Mouse (Mus musculus) stomach, postnatal 0 days (tissue): ENCODE results near the gene Pus7l. TPM values are rescaled to one million over a fixed set of nuclear protein-coding genes. Genes with fewer than 3 reads are reported as not detected.

Source experiments
- ATAC-seq: fragments of 200-750 bp; cut with Nextera tagmentation; 2 replicates; pipeline ENCODE4 v1.8.0; 2017; ENCODE audit not compliant: low FRiP score, low TSS enrichment
- DNase-seq: peaks from one replicate; pipeline ENCODE4 v3.0.0-alpha.2; 2016; ENCODE audit warnings: low spot score
- H3K27ac ChIP-seq: fragments of 300-500 bp; sonication (generic); replicated peaks from 2 replicates; pipeline ENCODE4 v1.5.1; 2014; ENCODE audit warnings: mild to moderate bottlenecking, control low read depth
- H3K27me3 ChIP-seq: fragments of 300-500 bp; sonication (generic); 2 replicates; pipeline ENCODE4 v1.6.1; 2014; ENCODE audit warnings: low read length; ENCODE audit not compliant: control insufficient read depth, insufficient read depth
- H3K36me3 ChIP-seq: fragments of 300-500 bp; sonication (generic); 2 replicates; pipeline ENCODE4 v1.6.1; 2014; ENCODE audit warnings: low read length, mixed read lengths; ENCODE audit not compliant: control insufficient read depth, insufficient read depth
- H3K4me1 ChIP-seq: fragments of 300-500 bp; sonication (generic); replicated peaks from 2 replicates; pipeline ENCODE4 v1.6.1; 2014; ENCODE audit warnings: antibody characterized with exemption; ENCODE audit not compliant: control insufficient read depth, insufficient read depth
- H3K4me2 ChIP-seq: fragments of 300-500 bp; sonication (generic); replicated peaks from 2 replicates; pipeline ENCODE4 v1.6.1; 2014; ENCODE audit warnings: low read depth, mild to moderate bottlenecking, control low read depth, moderate library complexity
- H3K4me3 ChIP-seq: fragments of 300-500 bp; sonication (generic); 2 replicates; pipeline ENCODE4 v1.5.1; 2014; ENCODE audit warnings: low read depth, low read length, control low read depth
- H3K9ac ChIP-seq: fragments of 300-500 bp; sonication (generic); 2 replicates; pipeline ENCODE4 v1.6.1; 2014; ENCODE audit warnings: mild to moderate bottlenecking, low read length, control low read depth, mixed read lengths
- H3K9me3 ChIP-seq: fragments of 300-500 bp; sonication (generic); 2 replicates; pipeline ENCODE4 v1.6.1; 2016; ENCODE audit warnings: low read length; ENCODE audit not compliant: control insufficient read depth
- CTCF ChIP-seq: IDR thresholded peaks from 2 replicates; pipeline ENCODE4 v1.5.1; 2016; ENCODE audit warnings: antibody characterized with exemption, low read depth, mild to moderate bottlenecking, moderate library complexity
- EP300 ChIP-seq: optimal IDR thresholded peaks from 2 replicates; pipeline ENCODE3; 2016; ENCODE audit warnings: antibody characterized with exemption
- WGBS: fragments of 180-500 bp; shearing (Covaris S2); extraction: QIAGEN DNeasy Blood & Tissue Kit; methylation state at CpG from one replicate; pipeline ENCODE4 v1.1.7; 2014; 5-methylcytosine and 5-hydroxymethylcytosine counted together
- polyA plus RNA-seq: library from polyadenylated mRNA; unstranded; fragments of >200 nt; fragmentation: Nextera tagmentation; extraction: Ambion mirVana; gene quantifications from 2 replicates; pipeline ENCODE4 v1.2.1, GENCODE M21; 2015

The Pus7l gene
- polyA plus RNA-seq, 1 experiment from 2014 or later, result 3.5 TPM

DNA sequence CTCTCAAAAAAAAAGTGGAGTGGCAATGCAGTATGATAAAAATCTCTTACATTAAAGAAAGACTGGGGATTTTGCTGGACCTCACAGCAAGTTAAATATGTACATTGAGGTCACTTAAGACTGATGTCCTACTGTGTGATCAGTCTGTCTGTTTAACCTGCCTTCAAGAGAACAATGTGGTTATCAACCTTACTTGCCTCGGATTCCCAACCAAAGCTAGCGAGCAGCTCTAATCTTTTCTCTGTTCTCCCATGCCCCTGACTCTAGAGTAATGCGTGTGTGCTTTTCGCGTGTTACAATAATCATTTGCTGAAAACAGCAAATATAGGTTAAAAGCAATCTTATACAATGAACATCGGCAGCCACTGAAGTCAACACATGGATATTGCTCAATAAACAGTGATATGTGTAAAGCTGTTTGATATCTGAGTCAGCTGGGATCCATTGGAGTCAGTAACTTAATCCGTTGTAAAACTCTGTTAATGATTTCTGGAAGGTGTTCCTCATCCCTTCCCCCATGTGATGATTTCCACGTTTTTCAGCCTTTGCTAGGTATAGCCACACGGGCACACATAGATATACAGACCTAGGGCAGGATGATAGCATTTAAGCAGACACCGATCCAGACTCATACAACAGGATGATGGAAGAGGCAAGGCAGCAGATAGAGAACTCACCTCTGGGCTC, 25.3 kb upstream of the Pus7l start:
- Histone ChIP-seq H3K27ac (no peak overlapping the region), H3K36me3 (peaks cover 3% of the 10 kb centered on the region; the same call in 1 of the 2 replicates), H3K4me2 (no peak overlapping the region), H3K27me3 (no peaks in the 10 kb centered on the region), H3K9me3 (no peaks in the 10 kb centered on the region), H3K4me3 (no peak overlapping the region), H3K9ac (no peak overlapping the region), H3K4me1 (no peaks in the 10 kb centered on the region)
- WGBS, result 52% methylated on average over 10 of the region's 10 CpGs
- TF ChIP-seq EP300 (no peak), CTCF (no peak)
- ATAC-seq (peak; percentile 79), DNase-seq (peak; percentile 28)

DNA sequence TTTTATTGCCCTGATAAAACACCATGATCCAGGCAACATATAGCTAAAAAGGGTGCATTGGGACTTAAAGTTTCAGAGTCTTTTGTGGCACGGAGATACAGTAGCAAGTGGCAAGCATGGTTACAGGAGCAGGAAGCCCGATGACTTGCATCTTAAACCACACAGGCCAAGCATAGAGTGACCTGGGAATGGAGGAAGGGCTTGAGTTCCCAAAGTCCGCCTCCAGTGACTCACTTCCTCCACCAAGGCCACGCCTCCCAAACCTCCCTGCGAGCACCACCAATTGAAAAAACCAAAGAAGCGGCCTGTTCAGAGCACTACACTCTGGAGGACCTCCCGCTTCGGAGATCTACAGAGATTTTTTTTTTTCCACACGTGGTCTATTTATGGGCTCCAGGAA, 22.5 kb upstream of the Pus7l start:
- Histone ChIP-seq H3K9me3 (no peaks in the 10 kb centered on the region), H3K4me1 (no peaks in the 10 kb centered on the region), H3K9ac (no peak overlapping the region), H3K4me2 (no peak overlapping the region), H3K36me3 (peaks cover 3% of the 10 kb centered on the region; the same call in 1 of the 2 replicates), H3K27me3 (no peaks in the 10 kb centered on the region), H3K27ac (no peak overlapping the region), H3K4me3 (no peak overlapping the region)
- TF ChIP-seq EP300, result no peak
- no peak for TF ChIP-seq CTCF
- 91% methylated on average over 9 of the region's 9 CpGs for WGBS
- no peak for ATAC-seq
- DNase-seq, result no peak

DNA sequence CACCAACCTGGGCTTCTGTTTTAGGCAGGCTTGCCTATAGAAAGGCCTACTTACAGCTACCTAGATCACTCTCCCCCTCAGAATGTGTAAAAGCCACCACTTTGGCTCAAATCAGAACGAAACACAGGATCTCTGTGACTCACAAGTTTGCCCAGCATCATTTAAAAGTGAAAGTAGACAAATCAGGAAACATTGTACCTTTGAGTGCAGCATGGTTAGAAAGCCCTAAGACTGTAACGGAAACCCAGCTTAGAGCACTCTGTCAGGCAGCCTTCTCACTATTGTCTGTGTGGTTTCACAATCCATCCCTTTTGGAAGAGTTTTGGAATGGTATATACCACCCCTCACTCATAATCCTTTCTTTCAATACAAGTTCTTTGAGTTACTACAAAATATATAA, 21.6 kb upstream of the Pus7l start:
- WGBS, result 72% methylated on average over 2 of the region's 2 CpGs
- no peaks in the 10 kb centered on the region for H3K27me3 ChIP-seq
- ATAC-seq (no peak), DNase-seq (no peak)
- H3K36me3 ChIP-seq, result peaks cover 5% of the 10 kb centered on the region; the same call in 1 of the 2 replicates
- H3K4me3 ChIP-seq, result no peak overlapping the region
- H3K4me2 ChIP-seq, result no peak overlapping the region
- H3K4me1 ChIP-seq, result no peaks in the 10 kb centered on the region
- no peak overlapping the region for H3K9ac ChIP-seq
- no peak for TF ChIP-seq CTCF
- no peaks in the 10 kb centered on the region for H3K9me3 ChIP-seq
- H3K27ac ChIP-seq, result no peak overlapping the region

DNA sequence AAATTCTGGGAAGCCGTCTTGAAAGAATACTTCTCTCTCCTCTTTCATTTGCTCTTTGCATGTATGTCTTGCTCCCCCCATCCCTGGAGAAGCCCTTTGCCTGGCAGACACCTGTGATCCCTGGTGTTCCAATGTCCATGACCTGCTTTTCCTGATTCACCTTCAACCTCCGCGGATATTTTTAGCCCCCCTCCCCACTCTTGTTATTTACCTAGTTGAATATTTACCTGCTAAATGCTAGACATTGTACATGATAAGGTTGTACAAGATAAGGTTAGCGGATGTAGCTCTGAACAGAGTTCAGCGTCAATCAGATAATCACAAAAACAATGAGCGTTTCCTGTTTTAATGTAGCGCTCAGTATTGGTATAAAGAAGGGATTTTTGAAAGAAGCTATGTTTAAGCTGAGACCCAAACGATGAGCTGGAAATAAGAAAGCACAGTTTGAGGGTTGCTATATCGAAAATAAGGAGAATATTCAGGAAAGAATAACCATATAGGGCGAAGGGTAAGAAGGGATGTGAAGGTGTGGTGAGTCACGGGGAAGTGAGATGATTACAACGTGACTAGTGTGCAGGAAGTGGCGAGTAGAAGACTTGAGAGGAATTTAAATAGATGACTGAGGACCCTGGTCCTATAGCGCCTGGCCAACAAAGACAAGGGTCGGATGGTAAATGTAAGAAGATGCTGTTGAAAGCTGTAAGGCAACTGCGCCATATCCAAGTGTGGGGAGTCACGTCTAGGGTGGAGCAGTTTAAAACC, 15.7 kb upstream of the Pus7l start:
- H3K9me3 ChIP-seq, result no peaks in the 10 kb centered on the region
- H3K27ac ChIP-seq, result no peak overlapping the region
- TF ChIP-seq EP300, result no peak
- no peak for TF ChIP-seq CTCF
- H3K4me1 ChIP-seq, result no peaks in the 10 kb centered on the region
- no peak overlapping the region for H3K4me3 ChIP-seq
- ATAC-seq (peak; percentile 73), DNase-seq (no peak)
- WGBS, result 65% methylated on average over 17 of the region's 17 CpGs
- H3K27me3 ChIP-seq, result no peaks in the 10 kb centered on the region
- no peak overlapping the region for H3K9ac ChIP-seq
- H3K4me2 ChIP-seq, result no peak overlapping the region
- peaks cover 2% of the 10 kb centered on the region; the same call in 1 of the 2 replicates for H3K36me3 ChIP-seq

DNA sequence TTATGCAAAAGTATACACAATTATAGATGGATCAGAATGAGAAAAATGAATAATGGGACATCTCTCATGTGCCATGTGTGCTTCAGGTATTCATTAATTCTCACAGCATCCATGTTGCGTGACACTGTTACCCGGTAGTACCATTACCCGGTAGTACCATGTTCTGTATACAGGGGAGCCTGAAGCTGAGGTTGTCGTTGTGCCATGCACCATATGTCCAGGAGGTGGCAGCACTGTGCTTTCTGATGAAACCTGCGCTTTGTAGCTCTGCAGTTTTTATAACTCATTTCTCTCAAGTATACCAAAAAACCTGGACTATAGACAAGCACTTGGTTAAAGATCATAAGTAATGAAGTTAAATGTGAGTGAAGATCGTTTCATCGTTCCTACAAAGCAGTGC, 14.1 kb upstream of the Pus7l start:
- peak; percentile 98 for TF ChIP-seq CTCF
- no peak for TF ChIP-seq EP300
- WGBS, result 19% methylated on average over 7 of the region's 7 CpGs
- ATAC-seq, result peak; percentile 86

DNA sequence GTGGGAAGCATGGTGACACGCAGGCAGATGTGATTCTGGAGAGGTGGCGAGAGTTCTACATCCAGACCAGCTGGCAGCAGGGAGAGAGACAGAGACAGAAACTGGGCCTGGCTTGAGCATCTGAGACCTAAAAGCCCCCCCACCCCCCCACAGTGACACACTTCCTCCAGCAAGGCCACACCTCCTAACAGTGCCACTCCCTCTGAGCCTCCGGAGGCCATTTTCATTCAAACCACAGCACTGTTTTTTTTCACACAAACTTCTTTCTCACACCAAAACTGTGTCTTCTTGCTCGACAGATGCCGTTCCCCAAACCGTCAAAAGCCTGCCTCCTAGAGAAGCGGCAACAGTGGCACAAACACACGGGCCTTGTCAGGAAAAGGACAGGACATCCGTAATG, 10.2 kb upstream of the Pus7l start:
- no peak overlapping the region for H3K4me3 ChIP-seq
- TF ChIP-seq EP300 (no peak), CTCF (no peak)
- H3K4me2 ChIP-seq, result no peak overlapping the region
- peaks cover 5% of the 10 kb centered on the region; the same call in 1 of the 2 replicates for H3K36me3 ChIP-seq
- no peaks in the 10 kb centered on the region for H3K9me3 ChIP-seq
- H3K27ac ChIP-seq, result no peak overlapping the region
- no peak overlapping the region for H3K9ac ChIP-seq
- DNase-seq (no peak), ATAC-seq (no peak)
- no peaks in the 10 kb centered on the region for H3K27me3 ChIP-seq
- no peaks in the 10 kb centered on the region for H3K4me1 ChIP-seq
- WGBS, result 93% methylated on average over 9 of the region's 9 CpGs

More for the DNA sequence above, 14.1 kb upstream of the Pus7l start:
- peak; percentile 88 for DNase-seq
- Histone ChIP-seq H3K9me3 (no peaks in the 10 kb centered on the region), H3K36me3 (peaks cover 5% of the 10 kb centered on the region; the same call in 1 of the 2 replicates), H3K4me1 (no peaks in the 10 kb centered on the region), H3K4me3 (no peak overlapping the region), H3K27ac (no peak overlapping the region), H3K4me2 (no peak overlapping the region), H3K27me3 (no peaks in the 10 kb centered on the region), H3K9ac (no peak overlapping the region)
